Mouse (Mus musculus): ENCODE data around the gene Mapk13. TPM values are rescaled to one million over a fixed set of nuclear protein-coding genes. Genes with fewer than 3 reads are reported as not detected.
A peak's percentile ranks its signal among the peaks of the same experiment; 100 is the strongest.

The Mapk13 gene
- total and polyA plus RNA-seq, 3 experiments, result 0.04 to 1.4 TPM; not detected in 1

DNA sequence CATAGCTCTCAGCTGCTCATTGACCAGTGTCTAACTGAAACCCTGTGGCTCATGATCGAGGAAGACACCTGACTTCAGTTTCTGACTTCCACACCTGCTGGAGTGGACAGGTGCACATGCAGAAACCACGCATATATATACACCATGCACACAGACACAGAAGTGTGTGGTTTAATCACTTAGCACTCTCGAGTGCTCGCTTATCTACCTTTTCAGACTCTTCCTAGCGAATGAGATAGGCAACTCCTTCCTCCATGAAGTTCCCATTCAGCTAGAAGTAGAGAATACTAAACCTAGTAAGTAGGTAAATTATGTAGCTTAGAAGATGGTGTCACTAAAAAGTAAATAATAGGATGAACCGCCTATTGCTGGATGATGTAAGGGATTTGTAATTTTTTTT lies 35.9 kb downstream of the Mapk13 start:
- peaks cover 11% of the 10 kb centered on the region for H3K79me2 ChIP-seq (ENCODE audit: control insufficient read depth, insufficient read depth, low read length, poor library complexity)
- H3K4me3 ChIP-seq (ENCODE audit: control insufficient read depth in 1 of 2, insufficient read depth in 1 of 2, low read depth in 2 of 2, low read length in 2 of 2), result no peak overlapping the region
- peak; percentile 26 for DNase-seq (ENCODE audit: low read depth, low spot score)
- H3K36me3 ChIP-seq (ENCODE audit: control insufficient read depth in 1 of 2, insufficient read depth in 2 of 2, low read length in 2 of 2), result peaks cover 0 to 43% of the 10 kb centered on the region in 2 experiments; a peak in 2 of 4 replicates
- H3K9ac ChIP-seq (ENCODE audit: control insufficient read depth, low read depth, low read length, poor library complexity, severe bottlenecking), result no peak overlapping the region
- TF ChIP-seq TAL1 (IDR thresholded peaks at IDR 0.05; ENCODE audit: low read length), result peak; percentile 21; the same call in 1 of the 2 replicates
- no peak for TF ChIP-seq TBP (IDR thresholded peaks at IDR 0.05; ENCODE audit: low read depth, low read length)
- peak; percentile 50 to 63; a peak in 3 of 4 replicates for TF ChIP-seq EP300 (IDR thresholded peaks at IDR 0.05; ENCODE audit: low read depth in 1 of 2, low read length in 2 of 2)
- peak; percentile 74 for TF ChIP-seq GATA1 (IDR thresholded peaks at IDR 0.05; ENCODE audit: low read depth, low read length)
- no peak for TF ChIP-seq MAX (IDR thresholded peaks at IDR 0.05; ENCODE audit: low read length)
- TF ChIP-seq JUND (IDR thresholded peaks at IDR 0.05; ENCODE audit: low read depth, low read length), result no peak
- no peak for TF ChIP-seq POLR2A (IDR thresholded peaks at IDR 0.05; ENCODE audit: control insufficient read depth in 1 of 2, insufficient read depth in 1 of 2, low read depth in 1 of 2, low read length in 2 of 2, poor library complexity in 1 of 2)
- peak; percentile 84 for TF ChIP-seq TCF12 (IDR thresholded peaks at IDR 0.05; ENCODE audit: low read depth, low read length)
- TF ChIP-seq USF2 (IDR thresholded peaks at IDR 0.05; ENCODE audit: borderline replicate concordance in 1 of 2, insufficient read depth in 1 of 2, low read depth in 1 of 2, low read length in 2 of 2), result no peak
- TF ChIP-seq ETS1 (IDR thresholded peaks at IDR 0.05; ENCODE audit: low read depth, low read length), result peak; percentile 29; the same call in 1 of the 2 replicates
- peak; percentile 13; the same call in 1 of the 2 replicates for TF ChIP-seq BHLHE40 (IDR thresholded peaks at IDR 0.05; ENCODE audit: borderline replicate concordance, low read depth, low read length)
- H3K9me3 ChIP-seq (replicated peaks; ENCODE audit: insufficient read depth, low read length), result no peaks in the 10 kb centered on the region
- peak overlapping the region; percentile 14; the same call in 1 of the 2 replicates for H3K27ac ChIP-seq (ENCODE audit: control insufficient read depth, low read depth, low read length)
- no peaks in the 10 kb centered on the region for H3K27me3 ChIP-seq (ENCODE audit: control insufficient read depth in 1 of 2, insufficient read depth in 2 of 2, low read length in 2 of 2)
- H3K4me1 ChIP-seq (ENCODE audit: control insufficient read depth in 1 of 2, insufficient read depth in 2 of 2, low read length in 2 of 2), result peaks cover 25 to 41% of the 10 kb centered on the region in 2 experiments

DNA sequence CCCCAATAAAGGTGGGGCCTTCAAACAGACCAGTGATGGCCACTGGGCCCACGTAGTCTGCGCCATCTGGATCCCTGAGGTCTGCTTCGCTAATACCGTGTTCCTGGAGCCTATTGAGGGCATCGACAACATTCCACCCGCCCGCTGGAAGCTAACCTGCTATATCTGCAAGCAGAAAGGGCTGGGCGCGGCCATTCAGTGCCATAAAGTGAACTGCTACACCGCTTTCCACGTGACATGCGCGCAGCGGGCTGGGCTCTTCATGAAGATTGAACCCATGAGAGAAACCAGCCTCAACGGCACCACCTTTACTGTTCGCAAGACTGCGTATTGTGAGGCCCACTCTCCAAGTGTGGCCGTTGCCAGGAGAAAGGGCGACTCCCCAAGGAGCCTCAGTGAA lies 37.7 kb downstream of the Mapk13 start:
- Histone ChIP-seq H3K4me1 (ENCODE audit: control insufficient read depth in 1 of 2, insufficient read depth in 2 of 2, low read length in 2 of 2) (peaks cover 25 to 41% of the 10 kb centered on the region in 2 experiments), H3K9ac (ENCODE audit: control insufficient read depth, low read depth, low read length, poor library complexity, severe bottlenecking) (no peak overlapping the region), H3K9me3 (replicated peaks; ENCODE audit: insufficient read depth, low read length) (no peaks in the 10 kb centered on the region), H3K4me3 (ENCODE audit: control insufficient read depth in 1 of 2, insufficient read depth in 1 of 2, low read depth in 2 of 2, low read length in 2 of 2) (no peak overlapping the region), H3K36me3 (ENCODE audit: control insufficient read depth in 1 of 2, insufficient read depth in 2 of 2, low read length in 2 of 2) (peaks cover 0 to 42% of the 10 kb centered on the region in 2 experiments; a peak in 2 of 4 replicates), H3K27me3 (ENCODE audit: control insufficient read depth in 1 of 2, insufficient read depth in 2 of 2, low read length in 2 of 2) (no peaks in the 10 kb centered on the region), H3K79me2 (ENCODE audit: control insufficient read depth, insufficient read depth, low read length, poor library complexity) (peaks cover 7% of the 10 kb centered on the region), H3K27ac (ENCODE audit: control insufficient read depth, low read depth, low read length) (no peak overlapping the region)
- no peak for DNase-seq (ENCODE audit: low read depth, low spot score)
- TF ChIP-seq ELF1 (IDR thresholded peaks at IDR 0.05; ENCODE audit: low read depth, low read length) (no peak), POLR2AphosphoS2 (IDR thresholded peaks at IDR 0.05; ENCODE audit: low read length) (no peak), NELFE (IDR thresholded peaks at IDR 0.05; ENCODE audit: low read depth, low read length) (no peak), MYB (IDR thresholded peaks at IDR 0.05; ENCODE audit: low read depth, low read length) (no peak), RCOR1 (IDR thresholded peaks at IDR 0.05; ENCODE audit: low read depth, low read length) (no peak), ZNF384 (IDR thresholded peaks at IDR 0.05; ENCODE audit: low read depth, low read length) (no peak), E2F4 (IDR thresholded peaks at IDR 0.05; ENCODE audit: borderline replicate concordance, low read depth, low read length) (no peak), ZKSCAN1 (IDR thresholded peaks at IDR 0.05; ENCODE audit: low read depth, low read length) (no peak), KAT2A (conservative IDR thresholded peaks at IDR 0.05; ENCODE audit: low read depth, low read length) (no peak), SIN3A (IDR thresholded peaks at IDR 0.05; ENCODE audit: low read length) (no peak), GABPA (IDR thresholded peaks at IDR 0.05; ENCODE audit: low read depth, low read length) (no peak), SMC3 (IDR thresholded peaks at IDR 0.05; ENCODE audit: low read depth, low read length) (no peak), ETS1 (IDR thresholded peaks at IDR 0.05; ENCODE audit: low read depth, low read length) (no peak), TCF12 (IDR thresholded peaks at IDR 0.05; ENCODE audit: low read depth, low read length) (no peak), UBTF (IDR thresholded peaks at IDR 0.05; ENCODE audit: borderline replicate concordance, insufficient read depth, low read depth, low read length) (no peak), GATA1 (IDR thresholded peaks at IDR 0.05; ENCODE audit: low read depth, low read length) (no peak)

All from MEL (cell line).